Mouse (Mus musculus): ENCODE results near the gene Dtl.

DNA sequence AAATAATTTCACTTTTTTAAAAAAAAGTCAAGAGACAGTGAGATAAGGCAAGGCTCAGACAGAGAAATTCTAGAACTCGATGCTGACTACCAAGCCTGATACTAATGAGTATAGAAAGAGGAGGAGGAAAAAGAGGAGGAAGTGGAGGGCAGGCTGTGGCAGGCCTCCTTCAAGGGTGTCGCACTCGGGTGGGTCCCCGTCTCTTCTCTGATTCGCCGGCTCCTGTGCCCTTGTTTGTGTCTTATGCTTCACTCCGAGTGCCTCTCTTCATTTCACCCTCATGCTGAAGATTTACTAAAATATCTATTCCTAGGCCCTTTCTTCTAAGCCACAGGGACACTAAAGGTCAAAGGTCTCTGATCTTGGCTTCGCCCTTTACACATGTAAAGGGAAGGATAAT, 63.8 kb downstream of the Dtl start:
- no peak for TF ChIP-seq CTCF (IDR thresholded peaks at IDR 0.05; ENCODE audit: borderline replicate concordance, control insufficient read depth, extremely low read depth, insufficient read depth, low read length, poor library complexity)
- no peak for TF ChIP-seq POLR2A (IDR thresholded peaks at IDR 0.05; ENCODE audit: control insufficient read depth, extremely low read depth, insufficient read depth, low read length, poor library complexity)

Measured in thymus, adult 2 months (tissue).